Comparison of ENCODE assay signal across 26 mouse cellular contexts in genomic region chr14:7992158-7992557, GRCm38 (mm10). TPM values are rescaled to one million over a fixed set of nuclear protein-coding genes. Genes with fewer than 3 reads are reported as not detected.
A peak's percentile ranks its signal among the peaks of the same experiment; 100 is the strongest.
DNase-seq lines count a peak whose midpoint lies in the region; ATAC-seq and TF ChIP-seq lines count a peak whose summit lies in the region.
"Had no signal": no experiment of that assay in that cellular context is flagged by ENCODE, and none has a peak within 500 bp of the region (broad histone marks: within the 10 kb centered on the region; RNA-seq: fewer than 3 reads in every experiment).

No protein-coding gene starts in this region.

- H3K4me1 ChIP-seq in kidney, embryonic 15.5 days = peaks cover 21% of the 10 kb centered on the region
- H3K4me1 ChIP-seq in liver, adult 2 months (ENCODE audit: control insufficient read depth, insufficient read depth, low read length) = no peaks in the 10 kb centered on the region; the same call in none of the 2 replicates
- H3K4me1 ChIP-seq in liver, embryonic 12.5 days = peaks cover 5% of the 10 kb centered on the region; the same call in 1 of the 2 replicates
- H3K4me1 ChIP-seq in spleen, adult 2 months (ENCODE audit: control insufficient read depth, insufficient read depth, insufficient read length) = peaks cover 40% of the 10 kb centered on the region
- H3K4me1 ChIP-seq in small intestine, adult 2 months (ENCODE audit: control insufficient read depth, insufficient read depth, insufficient read length, low read length) = peaks cover 2% of the 10 kb centered on the region
- 0 out of 2 replicates have a peak, but pooled peaks cover 2% of the 10 kb centered on the region for H3K4me1 ChIP-seq in forebrain, embryonic 16.5 days (replicated peaks; ENCODE audit: control insufficient read depth, insufficient read depth, low read length)
- H3K4me1 ChIP-seq: embryonic facial prominence, embryonic 12.5 days had no signal

- H3K27ac ChIP-seq in kidney, embryonic 15.5 days = no peak overlapping the region
- peak overlapping the region; percentile 86 for H3K27ac ChIP-seq in liver, adult 2 months (replicated peaks; ENCODE audit: insufficient read depth, low read depth, low read length)
- no peak overlapping the region for H3K27ac ChIP-seq in liver, embryonic 12.5 days
- H3K27ac ChIP-seq in spleen, adult 2 months (ENCODE audit: insufficient read depth, low read length) = peak overlapping the region; percentile 81
- no peak overlapping the region for H3K27ac ChIP-seq in small intestine, adult 2 months (ENCODE audit: insufficient read depth, low read depth, low read length)
- no peak overlapping the region for H3K27ac ChIP-seq in forebrain, embryonic 16.5 days (ENCODE audit: low read length)
- H3K27ac ChIP-seq: embryonic facial prominence, embryonic 10.5 days; embryonic facial prominence, embryonic 12.5 days; forebrain, embryonic 13.5 days; forebrain, embryonic 15.5 days had no signal

- no peaks in the 10 kb centered on the region for H3K27me3 ChIP-seq in kidney, embryonic 15.5 days
- no peaks in the 10 kb centered on the region for H3K27me3 ChIP-seq in liver, adult 2 months (ENCODE audit: control insufficient read depth, insufficient read depth, low read length)
- no peaks in the 10 kb centered on the region for H3K27me3 ChIP-seq in liver, embryonic 12.5 days (replicated peaks)
- H3K27me3 ChIP-seq in spleen, adult 2 months (ENCODE audit: control insufficient read depth, insufficient read depth, low read length) = no peaks in the 10 kb centered on the region
- no peaks in the 10 kb centered on the region; the same call in 1 of the 2 replicates for H3K27me3 ChIP-seq in small intestine, adult 2 months (ENCODE audit: control insufficient read depth, insufficient read depth, low read length)
- no peaks in the 10 kb centered on the region for H3K27me3 ChIP-seq in forebrain, embryonic 16.5 days (replicated peaks; ENCODE audit: control insufficient read depth, insufficient read depth, low read length)
- H3K27me3 ChIP-seq: embryonic facial prominence, embryonic 12.5 days; forebrain, embryonic 13.5 days; forebrain, embryonic 15.5 days had no signal

- H3K9ac ChIP-seq in kidney, embryonic 15.5 days = no peak overlapping the region
- peak overlapping the region; percentile 75 for H3K9ac ChIP-seq in liver, adult 2 months (ENCODE audit: low read depth, low read length)
- H3K9ac ChIP-seq in liver, embryonic 12.5 days = no peak overlapping the region
- no peak overlapping the region for H3K9ac ChIP-seq in forebrain, embryonic 16.5 days (replicated peaks; ENCODE audit: low read depth, low read length)
- H3K9ac ChIP-seq: embryonic facial prominence, embryonic 12.5 days; forebrain, embryonic 13.5 days; forebrain, embryonic 15.5 days had no signal

- no peaks in the 10 kb centered on the region for H3K36me3 ChIP-seq in kidney, embryonic 15.5 days
- no peaks in the 10 kb centered on the region for H3K36me3 ChIP-seq in liver, adult 2 months (ENCODE audit: control insufficient read depth, insufficient read depth, low read length)
- no peaks in the 10 kb centered on the region for H3K36me3 ChIP-seq in liver, embryonic 12.5 days
- H3K36me3 ChIP-seq in spleen, adult 2 months (ENCODE audit: control insufficient read depth, insufficient read depth, low read length) = no peaks in the 10 kb centered on the region
- no peaks in the 10 kb centered on the region for H3K36me3 ChIP-seq in small intestine, adult 2 months (ENCODE audit: control insufficient read depth, insufficient read depth, low read length)
- no peaks in the 10 kb centered on the region for H3K36me3 ChIP-seq in forebrain, embryonic 16.5 days (ENCODE audit: control insufficient read depth, insufficient read depth)
- H3K36me3 ChIP-seq: embryonic facial prominence, embryonic 10.5 days; embryonic facial prominence, embryonic 12.5 days; forebrain, embryonic 15.5 days had no signal

- TF ChIP-seq CTCF in liver, adult 2 months (IDR thresholded peaks at IDR 0.05; ENCODE audit: low read depth, low read length) = no peak
- TF ChIP-seq CTCF in spleen, adult 2 months (IDR thresholded peaks at IDR 0.05; ENCODE audit: extremely low read depth, insufficient read depth, insufficient read length, insufficient replicate concordance) = no peak
- TF ChIP-seq CTCF in small intestine, adult 2 months (IDR thresholded peaks at IDR 0.05; ENCODE audit: extremely low read depth, insufficient read length, insufficient replicate concordance, low read depth, low read length) = no peak

- H3K4me2 ChIP-seq in kidney, embryonic 15.5 days = no peak overlapping the region
- no peak overlapping the region for H3K4me2 ChIP-seq in liver, embryonic 12.5 days
- H3K4me2 ChIP-seq in forebrain, embryonic 16.5 days (ENCODE audit: low read length) = no peak overlapping the region
- H3K4me2 ChIP-seq: embryonic facial prominence, embryonic 12.5 days; forebrain, embryonic 13.5 days; forebrain, embryonic 15.5 days had no signal

- TF ChIP-seq POLR2A in liver, adult 2 months (IDR thresholded peaks at IDR 0.05; ENCODE audit: extremely low read depth, insufficient read depth, low read length) = no peak
- TF ChIP-seq POLR2A in spleen, adult 2 months (IDR thresholded peaks at IDR 0.05; ENCODE audit: low read depth, low read length) = no peak
- TF ChIP-seq POLR2A in small intestine, adult 2 months (IDR thresholded peaks at IDR 0.05; ENCODE audit: low read depth, low read length) = no peak

- H3K9me3 ChIP-seq in kidney, embryonic 15.5 days (replicated peaks) = no peaks in the 10 kb centered on the region
- H3K9me3 ChIP-seq in liver, embryonic 12.5 days (replicated peaks) = no peaks in the 10 kb centered on the region
- no peaks in the 10 kb centered on the region for H3K9me3 ChIP-seq in forebrain, embryonic 16.5 days (ENCODE audit: control insufficient read depth, low read length)
- H3K9me3 ChIP-seq: embryonic facial prominence, embryonic 10.5 days; embryonic facial prominence, embryonic 12.5 days; forebrain, embryonic 13.5 days; forebrain, embryonic 15.5 days had no signal

- no peak for DNase-seq in kidney, postnatal 10 days
- no peak for DNase-seq in liver, adult 2 months (ENCODE audit: extremely low read depth, low read depth, low spot score)
- no peak for DNase-seq in spleen, adult 2 months (ENCODE audit: low read depth in 1 of 2, low spot score in 2 of 2)
- DNase-seq in spleen, postnatal 36 days (ENCODE audit: low spot score in 2 of 2) = no peak
- DNase-seq: adrenal gland, adult 2 months; adrenal gland, postnatal 10 days; adrenal gland, postnatal 25 days; cerebellum, adult 11-12 months; cerebellum, adult 2 months; cerebellum, adult 9-10 months; cerebellum, postnatal 10 days; cerebellum, postnatal 25 days had no signal

- 42% methylated on average over 6 of the region's 6 CpGs for WGBS in kidney, embryonic 15.5 days
- 66% methylated on average over 6 of the region's 6 CpGs for WGBS in liver, adult 2 months
- whole genome bisulfite sequencing in liver, embryonic 12.5 days (ENCODE audit: insufficient replicate concordance) = 59% methylated on average over 6 of the region's 6 CpGs
- 73% methylated on average over 6 of the region's 6 CpGs for WGBS in spleen, adult 2 months
- 72% methylated on average over 6 of the region's 6 CpGs for WGBS in small intestine, adult 2 months
- WGBS in forebrain, embryonic 16.5 days = 75% methylated on average over 6 of the region's 6 CpGs

- no peak overlapping the region for H3K4me3 ChIP-seq in kidney, embryonic 15.5 days (replicated peaks)
- H3K4me3 ChIP-seq in liver, adult 2 months (ENCODE audit: insufficient read depth, low read depth, low read length) = peak overlapping the region; percentile 44
- no peak overlapping the region for H3K4me3 ChIP-seq in liver, embryonic 12.5 days
- peak overlapping the region; percentile 1; the same call in 1 of the 2 replicates for H3K4me3 ChIP-seq in spleen, adult 2 months (ENCODE audit: extremely low read depth, insufficient read depth, insufficient read length)
- H3K4me3 ChIP-seq in small intestine, adult 2 months (ENCODE audit: low read depth, low read length) = peak overlapping the region; percentile 18
- no peak overlapping the region for H3K4me3 ChIP-seq in forebrain, embryonic 16.5 days (replicated peaks; ENCODE audit: low read length)
- H3K4me3 ChIP-seq: embryonic facial prominence, embryonic 10.5 days; embryonic facial prominence, embryonic 12.5 days; forebrain, embryonic 13.5 days; forebrain, embryonic 15.5 days had no signal

- H3K79me2 ChIP-seq in liver, adult 2 months (ENCODE audit: control insufficient read depth, insufficient read depth, low read length) = no peaks in the 10 kb centered on the region

- ATAC-seq in kidney, embryonic 15.5 days (replicated peaks; ENCODE audit: low FRiP score) = 0 out of 2 replicates have a peak, but pooled peaks have one; percentile 13
- ATAC-seq in liver, embryonic 12.5 days = no peak
- no peak for ATAC-seq in forebrain, embryonic 16.5 days
- ATAC-seq: CD4-positive, CD25-positive, alpha-beta regulatory T cell, adult 4 months; forebrain, embryonic 13.5 days; forebrain, embryonic 15.5 days had no signal

RNA-seq across cellular contexts. Expression of gene Dnase1l3, which starts 2.2 kb away (rescaled TPM):
- polyA plus RNA-seq in kidney, embryonic 15.5 days (2015; fragmentation: Nextera tagmentation; extraction: Ambion mirVana) = 0.29 and 0.30 TPM in 2 replicates
- 10.0 and 10.9 TPM in 2 replicates for total RNA-seq in liver, adult 2 months (2014; rRNA removed)
- polyA plus RNA-seq in liver, adult 2 months (2012; rRNA removed) = 20.5 and 24.3 TPM in 2 replicates
- polyA plus RNA-seq in liver, embryonic 12.5 days (2016; fragmentation: Nextera tagmentation; extraction: Ambion mirVana) = 0.72 and 0.79 TPM in 2 replicates
- 69.2 and 69.9 TPM in 2 replicates for polyA plus RNA-seq in spleen, adult 2 months (2012; rRNA removed)
- polyA plus RNA-seq in small intestine, adult 2 months (2012; rRNA removed) = 6.5 and 14.2 TPM in 2 replicates
- 0.06 and 0.10 TPM in 2 replicates for polyA plus RNA-seq in forebrain, embryonic 16.5 days (2015; fragmentation: Nextera tagmentation; extraction: Ambion mirVana)
- total RNA-seq: MEL had no signal
- polyA plus RNA-seq: forebrain, embryonic 11.5 days had no signal

RNA-seq across cellular contexts. Expression of gene Abhd6, which starts 10.5 kb away (rescaled TPM):
- polyA plus RNA-seq in kidney, embryonic 15.5 days (2015; fragmentation: Nextera tagmentation; extraction: Ambion mirVana) = 24.7 and 26.6 TPM in 2 replicates
- 17.4 and 29.2 TPM in 2 replicates for total RNA-seq in liver, adult 2 months (2014; rRNA removed)
- polyA plus RNA-seq in liver, adult 2 months (2012; rRNA removed) = 39.6 and 45.2 TPM in 2 replicates
- polyA plus RNA-seq in liver, embryonic 12.5 days (2016; fragmentation: Nextera tagmentation; extraction: Ambion mirVana) = 8.2 and 10.6 TPM in 2 replicates
- 8.3 and 8.6 TPM in 2 replicates for polyA plus RNA-seq in spleen, adult 2 months (2012; rRNA removed)
- 32.9 and 59.1 TPM in 2 replicates for polyA plus RNA-seq in small intestine, adult 2 months (2012; rRNA removed)
- polyA plus RNA-seq in forebrain, embryonic 16.5 days (2015; fragmentation: Nextera tagmentation; extraction: Ambion mirVana) = 35.9 and 36.7 TPM in 2 replicates
- total RNA-seq: MEL had no signal

RNA-seq across cellular contexts. Expression of gene Gm45521, which starts 35.1 kb away (rescaled TPM):
- not detected in 2 replicates for polyA plus RNA-seq in kidney, embryonic 15.5 days (2015; fragmentation: Nextera tagmentation; extraction: Ambion mirVana)
- not detected in 2 replicates for total RNA-seq in liver, adult 2 months (2014; rRNA removed)
- not detected in 2 replicates for polyA plus RNA-seq in liver, adult 2 months (2012; rRNA removed)
- polyA plus RNA-seq in liver, embryonic 12.5 days (2016; fragmentation: Nextera tagmentation; extraction: Ambion mirVana) = not detected in 2 replicates
- polyA plus RNA-seq in spleen, adult 2 months (2012; rRNA removed) = not detected in 2 replicates
- not detected in 2 replicates for polyA plus RNA-seq in small intestine, adult 2 months (2012; rRNA removed)
- polyA plus RNA-seq in forebrain, embryonic 16.5 days (2015; fragmentation: Nextera tagmentation; extraction: Ambion mirVana) = 0.44 TPM in 1 of 2 replicates, not detected in the other
- total RNA-seq: adrenal gland, adult 2 months; adrenal gland, postnatal 10 days; adrenal gland, postnatal 25 days; adrenal gland, postnatal 4 days; MEL had no signal
- polyA plus RNA-seq: adrenal gland, adult 2 months; CD4-positive, CD25-positive, alpha-beta regulatory T cell, adult 4 months; cerebellum, adult 2 months; cortical plate, adult 2 months; embryonic facial prominence, embryonic 10.5 days; embryonic facial prominence, embryonic 12.5 days; embryonic facial prominence, embryonic 14.5 days; forebrain, embryonic 11.5 days; forebrain, embryonic 13.5 days; forebrain, embryonic 15.5 days had no signal

Comparison
In these comparisons a context has a peak if more than half of its experiments do, and no peak if none do; other contexts are left out.
1. H3K27ac ChIP-seq: peak in liver, adult 2 months (single experiment) and spleen, adult 2 months (single experiment); none in kidney, embryonic 15.5 days (single experiment), liver, embryonic 12.5 days (single experiment), small intestine, adult 2 months (single experiment) and forebrain, embryonic 16.5 days (single experiment).
2. H3K4me3 ChIP-seq: peak in liver, adult 2 months (single experiment), spleen, adult 2 months (single experiment) and small intestine, adult 2 months (single experiment); none in kidney, embryonic 15.5 days (single experiment), liver, embryonic 12.5 days (single experiment) and forebrain, embryonic 16.5 days (single experiment).